ENCODE assay signal across 23 mouse cellular contexts in the genomic region with DNA sequence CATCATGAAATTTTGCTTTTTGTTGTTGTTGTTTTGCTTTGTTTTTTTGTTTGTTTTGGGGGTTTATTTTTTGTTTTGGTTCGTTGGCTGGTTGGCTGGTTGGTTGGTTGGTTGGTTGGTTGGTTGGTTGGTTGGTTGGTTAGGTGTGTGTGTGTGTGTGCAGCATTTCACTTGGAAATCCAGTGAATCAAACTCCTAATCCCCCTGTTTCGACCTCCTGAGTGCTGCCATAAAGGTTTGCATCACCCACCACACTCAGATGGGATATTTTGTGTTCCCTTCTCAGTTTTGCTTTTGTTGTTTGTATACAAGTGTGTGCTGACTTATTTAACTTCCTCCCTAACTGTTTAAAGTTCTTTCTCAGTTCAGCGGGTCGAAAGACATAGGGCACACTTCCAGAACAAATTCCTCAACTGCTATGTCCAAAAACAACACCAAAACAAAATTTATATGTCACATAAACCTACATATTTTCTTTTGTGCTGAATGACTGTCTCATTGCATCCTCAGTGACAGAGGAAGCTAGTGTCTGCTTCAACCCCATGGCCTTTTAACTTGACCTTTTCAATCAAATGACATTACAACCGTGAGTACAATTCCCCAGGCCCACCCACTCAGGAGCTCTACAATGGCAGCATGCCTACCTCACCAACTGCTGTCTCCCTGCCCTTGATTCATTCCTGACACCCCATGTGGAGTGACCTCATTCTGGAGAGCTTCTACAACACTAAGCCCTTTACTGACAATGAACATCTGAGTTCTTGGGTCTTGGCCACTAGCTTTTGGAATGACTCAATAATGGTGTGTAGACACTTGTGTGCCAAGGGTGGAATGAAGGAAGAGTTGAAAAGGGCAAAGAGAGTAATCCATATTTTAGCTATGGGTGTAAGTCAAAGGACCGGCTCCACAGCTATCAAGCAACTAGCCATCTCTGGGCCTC. TPM values are rescaled to one million over a fixed set of nuclear protein-coding genes. Genes with fewer than 3 reads are reported as not detected.
DNase-seq lines count a peak whose midpoint lies in the region; ATAC-seq and TF ChIP-seq lines count a peak whose summit lies in the region.
"Had no signal": no experiment of that assay in that cellular context is flagged by ENCODE, and none has a peak within 500 bp of the region (broad histone marks: within the 10 kb centered on the region; RNA-seq: fewer than 3 reads in every experiment).

No protein-coding gene starts in this region.

- no peaks in the 10 kb centered on the region for H3K4me1 ChIP-seq in kidney, adult 2 months (ENCODE audit: control insufficient read depth, insufficient read depth, low read length)
- no peaks in the 10 kb centered on the region for H3K4me1 ChIP-seq in liver, adult 2 months (ENCODE audit: control insufficient read depth, insufficient read depth, low read length)
- H3K4me1 ChIP-seq in liver, embryonic 12.5 days, result peaks cover 10% of the 10 kb centered on the region

- H3K27ac ChIP-seq in gastrocnemius, adult 2 months, result peak overlapping the region; percentile 74
- peak overlapping the region; percentile 39; the same call in 1 of the 2 replicates for H3K27ac ChIP-seq in kidney, adult 2 months (ENCODE audit: insufficient read depth, low read depth, low read length)
- no peak overlapping the region for H3K27ac ChIP-seq in liver, adult 2 months (replicated peaks; ENCODE audit: insufficient read depth, low read depth, low read length)
- no peak overlapping the region for H3K27ac ChIP-seq in liver, embryonic 12.5 days
- H3K27ac ChIP-seq: embryonic facial prominence, embryonic 13.5 days; hindbrain, embryonic 10.5 days; hindbrain, postnatal 0 days; liver, embryonic 13.5 days had no signal

- no peak overlapping the region for H3K4me3 ChIP-seq in gastrocnemius, adult 2 months
- no peak overlapping the region for H3K4me3 ChIP-seq in kidney, adult 2 months (ENCODE audit: insufficient read depth, low read depth, low read length)
- no peak overlapping the region for H3K4me3 ChIP-seq in liver, adult 2 months (ENCODE audit: insufficient read depth, low read depth, low read length)
- H3K4me3 ChIP-seq in liver, embryonic 12.5 days, result no peak overlapping the region
- H3K4me3 ChIP-seq: embryonic facial prominence, embryonic 13.5 days; heart, embryonic 12.5 days; hindbrain, embryonic 10.5 days; liver, embryonic 13.5 days; lung, embryonic 15.5 days had no signal

- H3K9ac ChIP-seq in liver, adult 2 months (ENCODE audit: low read depth, low read length), result no peak overlapping the region
- H3K9ac ChIP-seq in liver, embryonic 12.5 days, result no peak overlapping the region
- H3K9ac ChIP-seq: embryonic facial prominence, embryonic 13.5 days; heart, embryonic 12.5 days; liver, embryonic 13.5 days; lung, embryonic 15.5 days had no signal

- no peaks in the 10 kb centered on the region for H3K9me3 ChIP-seq in liver, embryonic 12.5 days (replicated peaks)
- H3K9me3 ChIP-seq: embryonic facial prominence, embryonic 13.5 days; heart, embryonic 12.5 days; hindbrain, embryonic 10.5 days; liver, embryonic 13.5 days; lung, embryonic 15.5 days; megakaryocyte, embryonic 14.5 days had no signal

- no peak for TF ChIP-seq CTCF in gastrocnemius, adult 2 months (IDR thresholded peaks at IDR 0.05)
- no peak for TF ChIP-seq CTCF in kidney, adult 2 months (conservative IDR thresholded peaks at IDR 0.05; ENCODE audit: insufficient read depth, insufficient read length, low read depth, low read length)
- TF ChIP-seq CTCF in liver, adult 2 months (IDR thresholded peaks at IDR 0.05; ENCODE audit: low read depth, low read length), result no peak

- TF ChIP-seq POLR2A in kidney, adult 2 months (IDR thresholded peaks at IDR 0.05; ENCODE audit: low read depth, low read length), result no peak
- TF ChIP-seq POLR2A in liver, adult 2 months (IDR thresholded peaks at IDR 0.05; ENCODE audit: extremely low read depth, insufficient read depth, low read length), result no peak

- WGBS in kidney, adult 2 months, result 52% methylated on average over 6 of the region's 6 CpGs
- WGBS in liver, adult 2 months, result 65% methylated on average over 6 of the region's 6 CpGs
- 60% methylated on average over 6 of the region's 6 CpGs for WGBS in liver, embryonic 12.5 days (ENCODE audit: insufficient replicate concordance)

- intact Hi-C loops in gastrocnemius, adult 2 months (cut with DNase I), result no loop called here

- no peak overlapping the region for H3K4me2 ChIP-seq in liver, embryonic 12.5 days
- H3K4me2 ChIP-seq: embryonic facial prominence, embryonic 13.5 days; heart, embryonic 12.5 days; liver, embryonic 13.5 days; lung, embryonic 15.5 days had no signal

- H3K27me3 ChIP-seq in kidney, adult 2 months (replicated peaks; ENCODE audit: control insufficient read depth, insufficient read depth, low read length), result no peaks in the 10 kb centered on the region; the same call in 1 of the 2 replicates
- peaks cover 6% of the 10 kb centered on the region for H3K27me3 ChIP-seq in liver, adult 2 months (ENCODE audit: control insufficient read depth, insufficient read depth, low read length)
- H3K27me3 ChIP-seq in liver, embryonic 12.5 days (replicated peaks), result peaks cover 4% of the 10 kb centered on the region
- H3K27me3 ChIP-seq: embryonic facial prominence, embryonic 13.5 days; heart, embryonic 12.5 days; lung, embryonic 15.5 days had no signal

- no peak for DNase-seq in gastrocnemius, adult 2 months
- no peak for DNase-seq in gastrocnemius, adult 18-20 months (ENCODE audit: low spot score)
- peak; percentile 39 for DNase-seq in kidney, adult 2 months
- no peak for DNase-seq in kidney, postnatal 14 days
- peak; percentile 18 for DNase-seq in liver, adult 2 months (ENCODE audit: extremely low read depth, low read depth, low spot score)
- peak; percentile 75 for DNase-seq in adipocyte (ENCODE audit: low spot score)
- DNase-seq: adrenal gland, postnatal 36 days; cerebellum, adult 11-12 months; cerebellum, postnatal 14 days; gastrocnemius, postnatal 25 days; liver, embryonic 13.5 days; right cerebral cortex, adult 18-20 months had no signal

- H3K36me3 ChIP-seq in kidney, adult 2 months (ENCODE audit: control insufficient read depth, insufficient read depth, low read length), result no peaks in the 10 kb centered on the region
- no peaks in the 10 kb centered on the region for H3K36me3 ChIP-seq in liver, adult 2 months (ENCODE audit: control insufficient read depth, insufficient read depth, low read length)
- no peaks in the 10 kb centered on the region for H3K36me3 ChIP-seq in liver, embryonic 12.5 days
- H3K36me3 ChIP-seq: embryonic facial prominence, embryonic 13.5 days; heart, embryonic 12.5 days; hindbrain, embryonic 10.5 days; liver, embryonic 13.5 days; lung, embryonic 15.5 days had no signal

- ATAC-seq in liver, embryonic 12.5 days, result no peak
- ATAC-seq: activated CD4-positive, CD25-positive, alpha-beta regulatory T cell, adult 4 months; CD4-positive, CD25-positive, alpha-beta regulatory T cell, adult 4 months; forebrain, embryonic 14.5 days; hindbrain, postnatal 0 days had no signal

- no peaks in the 10 kb centered on the region for H3K79me2 ChIP-seq in liver, adult 2 months (ENCODE audit: control insufficient read depth, insufficient read depth, low read length)

RNA-seq across cellular contexts. Expression of gene C1qtnf2, which starts 2.9 kb away (rescaled TPM):
- 1 to 10 TPM; 1.8 to 3.6 TPM for total RNA-seq in gastrocnemius, adult 2 months (2021)
- 1 to 10 TPM; 1.8 to 3.0 TPM for total RNA-seq in gastrocnemius, adult 18-20 months (2021)
- 15.3 and 15.4 TPM in 2 replicates for polyA plus RNA-seq in kidney, adult 2 months (2012; rRNA removed)
- total RNA-seq in liver, adult 2 months (2014; rRNA removed), result 1.2 and 1.5 TPM in 2 replicates
- polyA plus RNA-seq in liver, adult 2 months (2012; rRNA removed), result 1.4 and 2.6 TPM in 2 replicates
- polyA plus RNA-seq in liver, embryonic 12.5 days (2016; fragmentation: Nextera tagmentation; extraction: Ambion mirVana), result 0.29 and 0.42 TPM in 2 replicates
- total RNA-seq: ES-E14 had no signal
- polyA plus RNA-seq: activated CD4-positive, CD25-positive, alpha-beta regulatory T cell, adult 4 months; CD4-positive, CD25-positive, alpha-beta regulatory T cell, adult 4 months had no signal

RNA-seq across cellular contexts. Expression of gene Slu7, which starts 37.6 kb away (rescaled TPM):
- 10 to 100 TPM; 33.1 to 35.7 TPM for total RNA-seq in gastrocnemius, adult 2 months (2021)
- total RNA-seq in gastrocnemius, adult 18-20 months (2021), result 10 to 100 TPM; 34.0 to 36.5 TPM
- 3.4 and 5.5 TPM in 2 replicates for polyA plus RNA-seq in kidney, adult 2 months (2012; rRNA removed)
- 11.8 and 13.2 TPM in 2 replicates for total RNA-seq in liver, adult 2 months (2014; rRNA removed)
- 1.7 and 2.4 TPM in 2 replicates for polyA plus RNA-seq in liver, adult 2 months (2012; rRNA removed)
- polyA plus RNA-seq in liver, embryonic 12.5 days (2016; fragmentation: Nextera tagmentation; extraction: Ambion mirVana), result 31.6 and 32.3 TPM in 2 replicates

RNA-seq across cellular contexts. Expression of gene Pttg1, which starts 45.1 kb away (rescaled TPM):
- total RNA-seq in gastrocnemius, adult 2 months (2021), result 10 to 100 TPM; 45.0 to 60.9 TPM
- 10 to 100 TPM; 51.6 to 56.3 TPM for total RNA-seq in gastrocnemius, adult 18-20 months (2021)
- 33.6 and 45.4 TPM in 2 replicates for polyA plus RNA-seq in kidney, adult 2 months (2012; rRNA removed)
- total RNA-seq in liver, adult 2 months (2014; rRNA removed), result 40.0 and 45.4 TPM in 2 replicates
- polyA plus RNA-seq in liver, adult 2 months (2012; rRNA removed), result 12.0 and 17.7 TPM in 2 replicates
- polyA plus RNA-seq in liver, embryonic 12.5 days (2016; fragmentation: Nextera tagmentation; extraction: Ambion mirVana), result 57.5 and 63.6 TPM in 2 replicates

RNA-seq across cellular contexts. Expression of gene Ccnjl, which starts 57.4 kb away (rescaled TPM):
- under 1 TPM in 1 of 2 experiments, not detected in 1; 0.33 TPM for total RNA-seq in gastrocnemius, adult 2 months (2021)
- total RNA-seq in gastrocnemius, adult 18-20 months (2021), result not detected
- polyA plus RNA-seq in kidney, adult 2 months (2012; rRNA removed), result 1.0 and 1.1 TPM in 2 replicates
- total RNA-seq in liver, adult 2 months (2014; rRNA removed), result 0.07 and 0.09 TPM in 2 replicates
- polyA plus RNA-seq in liver, adult 2 months (2012; rRNA removed), result 0.10 and 0.20 TPM in 2 replicates
- 5.4 and 5.6 TPM in 2 replicates for polyA plus RNA-seq in liver, embryonic 12.5 days (2016; fragmentation: Nextera tagmentation; extraction: Ambion mirVana)

Comparison
In these comparisons a context has a peak if more than half of its experiments do, and no peak if none do; other contexts are left out.
1. DNase-seq: peak in kidney, adult 2 months (single experiment), liver, adult 2 months (single experiment) and adipocyte (single experiment); none in gastrocnemius, adult 2 months (single experiment), gastrocnemius, adult 18-20 months (single experiment) and kidney, postnatal 14 days (single experiment).
2. H3K27ac ChIP-seq: peak in gastrocnemius, adult 2 months (single experiment) and kidney, adult 2 months (single experiment); none in liver, adult 2 months (single experiment) and liver, embryonic 12.5 days (single experiment).